Mouse (Mus musculus) forebrain, embryonic 12.5 days (tissue): ENCODE results near the gene Napsa. TPM values are rescaled to one million over a fixed set of nuclear protein-coding genes. Genes with fewer than 3 reads are reported as not detected.

Experiments used
- ATAC-seq: fragments of 200-750 bp; cut with Nextera tagmentation; 2 replicates; pipeline ENCODE4 v1.8.0; 2017; ENCODE audit warnings: moderate TSS enrichment; ENCODE audit not compliant: low FRiP score
- H3K27ac ChIP-seq: fragments of 300-500 bp; sonication (generic); 2 replicates; pipeline ENCODE4 v1.5.1; 2016; ENCODE audit warnings: mild to moderate bottlenecking
- H3K27me3 ChIP-seq: fragments of 300-500 bp; sonication (generic); 2 replicates; pipeline ENCODE4 v1.6.1; 2016; ENCODE audit warnings: mild to moderate bottlenecking
- H3K36me3 ChIP-seq: fragments of 300-500 bp; sonication (generic); replicated peaks from 2 replicates; pipeline ENCODE4 v1.6.1; 2016; ENCODE audit warnings: mild to moderate bottlenecking
- H3K4me1 ChIP-seq: fragments of 300-500 bp; sonication (generic); 2 replicates; pipeline ENCODE4 v1.6.1; 2016
- H3K4me2 ChIP-seq: fragments of 300-500 bp; sonication (generic); 2 replicates; pipeline ENCODE4 v1.6.1; 2016; ENCODE audit warnings: mild to moderate bottlenecking, moderate library complexity
- H3K4me3 ChIP-seq: fragments of 300-500 bp; sonication (generic); replicated peaks from 2 replicates; pipeline ENCODE4 v1.5.1; 2016; ENCODE audit warnings: mild to moderate bottlenecking
- H3K9ac ChIP-seq: fragments of 300-500 bp; sonication (generic); 2 replicates; pipeline ENCODE4 v1.6.1; 2016; ENCODE audit warnings: mild to moderate bottlenecking
- H3K9me3 ChIP-seq: fragments of 300-500 bp; sonication (generic); 2 replicates; pipeline ENCODE4 v1.6.1; 2016
- WGBS: fragments of 180-500 bp; shearing (Covaris S2); methylation state at CpG from one replicate; pipeline ENCODE4 v1.1.7; 2016; 5-methylcytosine and 5-hydroxymethylcytosine counted together
- polyA plus RNA-seq: library from polyadenylated mRNA; unstranded; fragments of >200 nt; fragmentation: Nextera tagmentation; extraction: Ambion mirVana; gene quantifications from 2 replicates; pipeline ENCODE4 v1.2.1, GENCODE M21; 2016

Gene Napsa
- polyA plus RNA-seq, 1 experiment from 2014 or later: 0.51 TPM

- H3K4me1 ChIP-seq: peaks cover 13% of the 10 kb centered on the region
- 94% methylated on average over 1 of the region's 1 CpGs for WGBS
Observed at GRCm38 (mm10) chr7:44583146-44583545, 11.0 kb downstream of the Napsa start.

GRCm38 (mm10) chr7:44584265-44584804 lies 12.2 kb downstream of the Napsa start:
- ATAC-seq: no peak

More at GRCm38 (mm10) chr7:44583146-44583545, 11.0 kb downstream of the Napsa start:
- 0 out of 2 replicates have a peak, but pooled peaks cover 6% of the 10 kb centered on the region for H3K9me3 ChIP-seq
- no peak overlapping the region for H3K9ac ChIP-seq
- peaks cover 40% of the 10 kb centered on the region for H3K27me3 ChIP-seq
- no peaks in the 10 kb centered on the region for H3K36me3 ChIP-seq
- no peak for ATAC-seq
- no peak overlapping the region for H3K27ac ChIP-seq
- no peak overlapping the region for H3K4me3 ChIP-seq
- no peak overlapping the region for H3K4me2 ChIP-seq

GRCm38 (mm10) chr7:44584921-44585320 lies 12.7 kb downstream of the Napsa start:
- H3K4me2 ChIP-seq: no peak overlapping the region
- WGBS: 91% methylated on average over 6 of the region's 6 CpGs
- H3K4me3 ChIP-seq: no peak overlapping the region
- no peaks in the 10 kb centered on the region for H3K36me3 ChIP-seq
- H3K27ac ChIP-seq: no peak overlapping the region
- ATAC-seq: no peak
- no peak overlapping the region for H3K9ac ChIP-seq
- H3K9me3 ChIP-seq: no peaks in the 10 kb centered on the region
- peaks cover 58% of the 10 kb centered on the region for H3K27me3 ChIP-seq
- H3K4me1 ChIP-seq: peaks cover 31% of the 10 kb centered on the region

More at GRCm38 (mm10) chr7:44584265-44584804, 12.2 kb downstream of the Napsa start:
- Histone ChIP-seq H3K27ac (no peak overlapping the region), H3K36me3 (no peaks in the 10 kb centered on the region), H3K4me1 (peaks cover 25% of the 10 kb centered on the region), H3K9ac (no peak overlapping the region), H3K27me3 (peaks cover 52% of the 10 kb centered on the region), H3K4me2 (no peak overlapping the region), H3K9me3 (no peaks in the 10 kb centered on the region), H3K4me3 (no peak overlapping the region)
- 95% methylated on average over 4 of the region's 4 CpGs for WGBS

GRCm38 (mm10) chr7:44585606-44586005 lies 13.4 kb downstream of the Napsa start:
- Histone ChIP-seq H3K36me3 (no peaks in the 10 kb centered on the region), H3K27me3 (peaks cover 59% of the 10 kb centered on the region), H3K27ac (no peak overlapping the region), H3K9ac (no peak overlapping the region), H3K4me1 (peaks cover 37% of the 10 kb centered on the region), H3K4me3 (no peak overlapping the region), H3K9me3 (no peaks in the 10 kb centered on the region), H3K4me2 (no peak overlapping the region)
- ATAC-seq: no peak
- 90% methylated on average over 6 of the region's 6 CpGs for WGBS

GRCm38 (mm10) chr7:44586518-44586917 lies 14.3 kb downstream of the Napsa start:
- H3K9me3 ChIP-seq: no peaks in the 10 kb centered on the region
- H3K4me1 ChIP-seq: peaks cover 44% of the 10 kb centered on the region
- peaks cover 59% of the 10 kb centered on the region for H3K27me3 ChIP-seq
- H3K27ac ChIP-seq: no peak overlapping the region
- H3K4me2 ChIP-seq: peak overlapping the region; percentile 99
- H3K36me3 ChIP-seq: no peaks in the 10 kb centered on the region
- WGBS: 10% methylated on average over 19 of the region's 19 CpGs
- H3K4me3 ChIP-seq: peak overlapping the region; percentile 43
- peak overlapping the region; percentile 44 for H3K9ac ChIP-seq
- ATAC-seq: no peak

GRCm38 (mm10) chr7:44586930-44587329 lies 14.8 kb downstream of the Napsa start:
- Histone ChIP-seq H3K27me3 (peaks cover 63% of the 10 kb centered on the region), H3K4me2 (peak overlapping the region; percentile 99), H3K4me1 (peaks cover 48% of the 10 kb centered on the region), H3K9ac (peak overlapping the region; percentile 44), H3K4me3 (peak overlapping the region; percentile 43), H3K9me3 (no peaks in the 10 kb centered on the region), H3K27ac (no peak overlapping the region), H3K36me3 (no peaks in the 10 kb centered on the region)
- peak; percentile 55 for ATAC-seq
- WGBS: under 1% methylated on average over 18 of the region's 18 CpGs

- Histone ChIP-seq H3K4me2 (peak overlapping the region; percentile 99), H3K36me3 (no peaks in the 10 kb centered on the region), H3K4me3 (peak overlapping the region; percentile 43), H3K27me3 (peaks cover 66% of the 10 kb centered on the region), H3K9me3 (no peaks in the 10 kb centered on the region), H3K9ac (no peak overlapping the region), H3K27ac (no peak overlapping the region), H3K4me1 (peaks cover 56% of the 10 kb centered on the region)
- 36% methylated on average over 6 of the region's 6 CpGs for WGBS
- ATAC-seq: no peak
Observed at GRCm38 (mm10) chr7:44587676-44588075, 15.5 kb downstream of the Napsa start.

GRCm38 (mm10) chr7:44588338-44588737 lies 16.2 kb downstream of the Napsa start:
- Histone ChIP-seq H3K4me1 (peaks cover 62% of the 10 kb centered on the region), H3K27ac (no peak overlapping the region), H3K9me3 (no peaks in the 10 kb centered on the region), H3K4me3 (peak overlapping the region; percentile 67), H3K36me3 (no peaks in the 10 kb centered on the region), H3K9ac (peak overlapping the region; percentile 56), H3K4me2 (peak overlapping the region; percentile 99), H3K27me3 (peaks cover 71% of the 10 kb centered on the region)
- WGBS: 7% methylated on average over 12 of the region's 12 CpGs
- no peak for ATAC-seq

GRCm38 (mm10) chr7:44589149-44589548 lies 17.0 kb downstream of the Napsa start:
- peaks cover 70% of the 10 kb centered on the region for H3K4me1 ChIP-seq
- under 1% methylated on average over 31 of the region's 33 CpGs for WGBS
- peaks cover 75% of the 10 kb centered on the region for H3K27me3 ChIP-seq
- no peaks in the 10 kb centered on the region for H3K36me3 ChIP-seq
- H3K9ac ChIP-seq: peak overlapping the region; percentile 56
- peak overlapping the region; percentile 25; the same call in 1 of the 2 replicates for H3K27ac ChIP-seq
- peak overlapping the region; percentile 99 for H3K4me2 ChIP-seq
- ATAC-seq: peak; percentile 21
- H3K4me3 ChIP-seq: peak overlapping the region; percentile 67
- H3K9me3 ChIP-seq: no peaks in the 10 kb centered on the region

- Histone ChIP-seq H3K4me2 (peak overlapping the region; percentile 99), H3K4me1 (peaks cover 72% of the 10 kb centered on the region), H3K4me3 (peak overlapping the region; percentile 67), H3K9me3 (no peaks in the 10 kb centered on the region), H3K9ac (no peak overlapping the region), H3K36me3 (no peaks in the 10 kb centered on the region), H3K27ac (no peak overlapping the region), H3K27me3 (peaks cover 71% of the 10 kb centered on the region)
- WGBS: 2% methylated on average over 13 of the region's 13 CpGs
- no peak for ATAC-seq
Observed at GRCm38 (mm10) chr7:44589946-44590345, 17.8 kb downstream of the Napsa start.

- Histone ChIP-seq H3K27me3 (peaks cover 64% of the 10 kb centered on the region), H3K9ac (peak within 1 kb of the TSS; percentile 72), H3K36me3 (no peaks in the 10 kb centered on the region), H3K27ac (peak within 1 kb of the TSS; percentile 65; the same call in 1 of the 2 replicates), H3K4me2 (peak within 1 kb of the TSS; percentile 99), H3K9me3 (no peaks in the 10 kb centered on the region), H3K4me3 (peak within 1 kb of the TSS; percentile 67), H3K4me1 (peaks cover 72% of the 10 kb centered on the region)
- under 1% methylated on average over 80 of the region's 80 CpGs for WGBS
- ATAC-seq: peak; percentile 92
Observed at GRCm38 (mm10) chr7:44590402-44591347, 18.5 kb downstream of the Napsa start, which contains the start of gene Kcnc3. Kcnc3 (plus strand) TSS chr7:44590664.

- Histone ChIP-seq H3K4me1 (peaks cover 72% of the 10 kb centered on the region), H3K27ac (no peak overlapping the region)
Observed at GRCm38 (mm10) chr7:44591348-44592116, 19.4 kb downstream of the Napsa start.

More at GRCm38 (mm10) chr7:44591348-44592116, 19.4 kb downstream of the Napsa start:
- WGBS: under 1% methylated on average over 54 of the region's 60 CpGs
- Histone ChIP-seq H3K36me3 (no peaks in the 10 kb centered on the region), H3K4me3 (peak overlapping the region; percentile 67), H3K27me3 (peaks cover 67% of the 10 kb centered on the region), H3K9ac (peak overlapping the region; percentile 72), H3K9me3 (no peaks in the 10 kb centered on the region), H3K4me2 (peak overlapping the region; percentile 99)
- no peak for ATAC-seq
